Mouse (Mus musculus) R1 (cell line): ENCODE results near the gene A730015C16Rik.

Experiments used
- DNase-seq: peaks from one replicate; pipeline ENCODE4 v3.0.0-alpha.2; 2018; ENCODE audit warnings: low read depth, low spot score

A730015C16Rik gene

DNA sequence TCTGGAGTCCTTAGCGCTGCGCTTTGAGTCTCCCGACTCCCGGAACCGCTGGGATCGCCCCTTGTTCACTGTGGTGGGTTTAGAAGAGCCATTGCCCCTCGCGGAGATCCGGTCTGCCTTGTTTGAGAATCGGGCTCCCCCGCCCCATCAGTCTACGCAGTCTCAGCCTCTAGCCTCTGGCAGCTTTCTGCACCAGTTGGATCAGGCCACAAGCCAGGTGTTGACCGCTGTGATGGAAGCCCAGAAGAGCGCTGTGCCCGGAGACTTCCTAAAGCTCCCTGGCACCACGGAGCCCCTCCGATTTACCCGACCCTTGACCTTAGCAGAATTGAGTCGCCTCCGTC is at the start of gene A730015C16Rik:
TSS of gene A730015C16Rik (minus strand) at position 115 of the 344 bp plus-strand sequence.
- DNase-seq, result no peak

DNA sequence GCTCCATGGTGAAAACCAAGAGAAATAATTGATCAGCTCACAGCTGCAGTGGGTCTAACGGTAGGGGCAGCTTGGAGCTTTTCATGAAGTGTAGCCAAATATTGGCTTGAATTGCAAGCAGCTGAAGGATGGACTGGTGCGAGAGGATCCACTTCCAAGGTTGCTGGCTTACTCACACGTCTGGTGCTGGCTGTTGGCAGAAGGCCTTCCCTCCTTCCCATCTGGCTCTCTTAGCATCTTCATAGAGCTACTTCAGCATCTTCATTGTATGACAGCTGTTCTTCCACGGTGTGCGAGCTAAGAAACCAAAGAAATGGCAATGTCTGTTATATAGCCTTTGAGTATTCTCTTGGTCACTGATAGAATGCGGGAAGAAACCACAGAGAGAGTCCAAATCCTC is 42.5 kb upstream of the A730015C16Rik start:
- DNase-seq, result no peak

DNA sequence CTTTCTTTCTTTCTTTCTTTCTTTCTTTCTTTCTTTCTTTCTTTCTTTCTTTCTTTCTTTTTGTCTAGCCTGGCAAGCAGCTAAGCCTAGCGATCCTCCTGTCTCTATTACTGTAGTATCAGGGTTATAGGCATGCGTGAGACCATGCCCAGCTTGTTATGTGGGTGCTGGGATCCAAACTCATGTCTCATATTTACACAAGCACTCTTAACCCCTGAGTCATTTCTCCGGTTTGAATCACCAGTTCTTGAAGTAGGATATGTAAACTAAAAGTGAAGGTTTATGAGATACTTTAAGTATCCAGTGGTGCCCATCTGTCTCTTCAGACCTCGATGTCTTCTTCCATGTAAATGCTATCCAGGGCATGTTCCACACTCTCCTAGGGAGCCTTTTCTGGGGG is 39.0 kb upstream of the A730015C16Rik start:
- DNase-seq, result no peak

DNA sequence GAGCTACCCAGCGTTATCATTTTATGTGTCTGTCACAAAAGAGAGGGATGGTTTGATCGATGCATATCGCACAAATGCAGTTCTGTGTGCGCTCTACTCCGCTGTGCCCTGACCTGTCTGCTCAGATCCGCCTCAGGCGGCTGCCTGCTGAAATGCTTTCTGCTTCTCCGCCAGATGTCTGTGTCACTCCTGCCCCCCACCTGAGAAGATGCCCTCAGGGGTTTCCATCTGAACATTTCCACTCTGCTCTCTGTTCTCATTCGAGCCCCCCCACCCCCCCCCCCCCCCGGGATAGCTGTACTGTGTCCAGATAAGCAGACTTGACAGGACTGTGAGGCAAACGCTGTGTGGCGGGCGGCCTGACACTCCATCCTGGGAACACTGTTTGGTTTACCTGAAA is 35.4 kb upstream of the A730015C16Rik start:
- peak; percentile 65 for DNase-seq

DNA sequence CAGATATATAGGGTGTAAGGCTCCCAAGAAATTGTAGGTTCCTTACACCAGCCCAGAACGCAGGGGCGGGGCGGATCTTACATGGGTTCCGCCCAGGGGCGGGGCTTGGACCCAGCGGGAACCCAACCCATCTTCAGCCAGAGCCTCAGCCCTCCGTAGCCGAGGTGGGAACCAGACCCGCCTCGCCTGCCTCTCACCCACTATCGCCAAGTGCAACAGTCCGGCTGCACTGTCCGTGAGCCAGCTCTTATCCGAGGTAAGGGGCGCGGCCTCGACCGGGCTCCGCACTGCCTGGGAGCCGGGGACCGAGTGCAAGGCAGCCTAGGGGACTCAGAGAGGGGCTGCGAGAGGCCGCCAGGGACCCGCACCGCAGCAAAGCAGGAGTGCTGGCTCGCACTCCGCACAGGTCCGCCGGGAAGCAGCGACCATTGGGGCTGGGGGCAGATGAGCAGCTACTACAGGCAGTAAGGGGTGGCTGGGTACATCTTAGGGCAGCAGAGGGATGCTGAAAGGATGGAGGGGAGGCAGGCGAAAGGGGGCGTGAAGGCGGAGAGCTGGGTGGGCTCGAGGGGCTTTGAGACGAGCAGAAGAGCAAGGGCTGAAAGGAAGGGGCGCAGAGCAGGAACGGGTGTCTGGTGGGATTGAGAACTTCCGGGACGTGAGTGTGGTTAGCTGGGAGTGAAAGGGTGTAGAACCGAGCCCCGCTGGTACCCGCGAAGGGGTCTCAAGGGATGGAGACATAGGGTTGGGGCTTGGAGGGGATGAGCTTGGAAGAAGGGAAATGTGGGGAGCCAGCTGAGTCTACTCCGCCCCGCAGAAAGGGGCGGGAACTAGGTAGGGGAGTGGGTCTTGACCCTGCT is 30.8 kb upstream of the A730015C16Rik start, which contains the start of gene Rab3b:
TSS of gene Rab3b (plus strand) at position 101 of the 860 bp plus-strand sequence.
- DNase-seq, result peak; percentile 83

DNA sequence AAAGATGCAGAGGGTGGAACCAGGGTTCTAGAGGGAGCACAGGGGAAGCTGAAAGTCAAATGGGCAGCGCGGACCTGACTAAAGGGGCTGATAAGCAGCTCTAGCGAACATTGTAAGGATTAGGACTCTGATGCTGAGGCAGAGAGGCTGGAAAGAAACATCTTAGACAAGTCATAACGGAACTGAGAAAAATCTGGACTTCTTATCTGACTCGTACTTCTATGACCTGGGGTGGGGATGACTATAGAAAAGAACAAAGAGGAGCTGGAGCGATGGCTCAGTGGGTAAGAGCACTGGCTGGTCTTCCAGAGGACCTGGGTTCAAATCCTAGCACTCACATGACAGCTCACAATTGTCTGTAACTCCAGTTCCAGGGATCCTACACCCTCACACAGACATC is 29.5 kb upstream of the A730015C16Rik start:
- DNase-seq, result no peak

DNA sequence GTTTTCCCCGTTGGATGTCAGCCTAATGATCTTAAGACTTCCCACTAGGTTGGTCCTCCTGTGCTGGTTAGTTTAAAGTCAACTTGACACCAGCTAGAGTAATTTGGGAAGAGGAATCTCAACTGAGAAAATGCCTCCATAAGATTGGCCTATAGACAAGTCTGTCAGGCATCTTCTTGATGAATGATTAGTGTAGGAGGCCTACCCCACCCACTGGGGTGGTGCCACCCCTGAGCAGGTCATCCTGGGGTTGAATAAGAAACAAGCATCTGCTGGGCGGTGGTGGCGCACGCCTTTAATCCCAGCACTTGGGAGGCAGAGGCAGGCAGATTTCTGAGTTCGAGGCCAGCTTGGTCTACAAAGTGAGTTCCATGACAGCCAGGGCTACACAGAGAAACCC is 25.3 kb upstream of the A730015C16Rik start:
- peak; percentile 52 for DNase-seq

DNA sequence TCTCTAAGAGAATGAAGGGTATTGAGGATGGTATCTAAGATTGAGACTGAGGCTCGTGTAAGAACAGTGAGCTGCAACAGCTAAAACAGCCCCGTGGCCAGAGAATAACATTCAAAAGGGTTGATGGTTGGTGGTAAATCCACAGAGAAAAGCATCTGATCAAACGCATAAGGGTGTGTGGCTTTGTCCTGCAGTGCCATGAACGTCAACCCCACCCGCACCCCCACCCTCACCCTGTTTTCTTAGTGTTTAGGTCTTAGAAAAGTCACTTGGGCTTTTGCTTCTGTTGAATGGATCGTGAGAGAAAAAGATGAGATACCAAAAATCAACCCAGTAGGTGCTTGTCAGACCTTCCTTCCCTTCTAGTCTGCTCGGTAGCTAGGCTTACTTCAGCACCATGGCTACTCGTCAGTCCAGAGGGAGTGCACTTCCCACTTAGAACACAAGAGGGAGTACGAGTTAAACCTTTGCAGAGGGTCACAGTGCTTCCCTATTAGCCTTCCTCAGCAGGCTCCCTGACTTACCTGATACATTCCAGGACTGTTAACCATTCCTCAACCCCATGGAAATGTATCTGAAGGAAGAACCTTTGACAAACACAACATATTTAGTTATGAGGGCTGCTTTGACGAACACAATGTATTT is 21.4 kb upstream of the A730015C16Rik start:
- DNase-seq, result peak; percentile 90

DNA sequence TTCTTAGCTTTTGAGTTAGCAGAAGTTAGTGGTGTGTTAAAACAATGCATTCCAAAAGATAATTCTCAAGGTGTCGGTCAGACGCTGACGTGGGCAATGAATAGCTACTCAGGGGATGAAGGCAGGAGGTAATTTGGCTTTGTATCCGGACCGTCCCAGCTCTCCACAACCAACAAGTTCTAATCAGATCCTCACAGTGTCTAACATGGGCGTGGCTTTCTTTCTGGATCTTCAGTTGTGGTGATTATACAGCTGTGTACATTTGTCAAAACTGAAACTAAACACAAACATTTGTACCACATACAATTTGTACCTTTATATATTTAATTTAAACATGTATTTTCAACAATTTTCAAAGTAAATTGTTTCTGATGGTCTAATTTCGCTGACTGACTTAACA is 18.4 kb upstream of the A730015C16Rik start:
- DNase-seq, result no peak

DNA sequence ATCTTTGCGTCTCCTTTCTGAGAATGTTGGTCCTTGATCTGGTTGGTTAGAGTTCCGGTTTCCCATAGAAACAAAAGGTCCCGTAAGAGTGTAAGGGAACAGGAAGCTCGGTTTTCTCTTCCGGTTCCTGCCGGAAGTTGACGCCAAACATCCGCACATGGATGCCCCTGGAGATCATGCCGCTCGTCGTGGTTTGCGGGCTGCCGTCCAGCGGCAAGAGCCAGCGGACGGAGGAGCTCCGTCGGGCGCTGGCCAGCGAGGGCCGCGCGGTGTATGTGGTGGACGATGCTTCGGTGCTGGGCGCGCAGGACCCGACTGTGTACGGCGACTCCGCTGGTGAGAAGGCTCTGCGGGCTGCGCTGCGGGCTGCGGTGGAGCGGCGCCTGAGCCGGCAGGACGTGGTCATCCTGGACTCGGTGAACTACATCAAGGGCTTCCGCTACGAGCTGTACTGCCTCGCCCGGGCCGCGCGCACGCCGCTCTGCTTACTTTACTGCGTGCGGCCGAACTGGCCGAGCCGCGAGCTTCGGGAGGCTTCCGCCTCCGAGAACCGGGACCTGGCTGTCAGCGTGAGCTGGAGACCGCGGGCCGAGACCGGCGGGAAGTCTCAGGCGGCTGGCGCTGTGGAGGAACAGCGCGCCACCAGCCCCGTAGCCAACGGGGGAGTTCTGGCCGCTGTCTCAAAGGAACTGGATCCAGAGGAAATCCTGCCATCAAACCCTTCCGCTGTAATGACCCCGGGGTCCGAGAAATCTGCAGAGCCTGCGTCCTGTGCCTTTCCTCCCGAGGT is 509 bp downstream of the A730015C16Rik start, which contains the start of gene Kti12:
TSS of gene Kti12 (plus strand) at position 71 of the 790 bp plus-strand sequence.
- DNase-seq, result peak; percentile 94

DNA sequence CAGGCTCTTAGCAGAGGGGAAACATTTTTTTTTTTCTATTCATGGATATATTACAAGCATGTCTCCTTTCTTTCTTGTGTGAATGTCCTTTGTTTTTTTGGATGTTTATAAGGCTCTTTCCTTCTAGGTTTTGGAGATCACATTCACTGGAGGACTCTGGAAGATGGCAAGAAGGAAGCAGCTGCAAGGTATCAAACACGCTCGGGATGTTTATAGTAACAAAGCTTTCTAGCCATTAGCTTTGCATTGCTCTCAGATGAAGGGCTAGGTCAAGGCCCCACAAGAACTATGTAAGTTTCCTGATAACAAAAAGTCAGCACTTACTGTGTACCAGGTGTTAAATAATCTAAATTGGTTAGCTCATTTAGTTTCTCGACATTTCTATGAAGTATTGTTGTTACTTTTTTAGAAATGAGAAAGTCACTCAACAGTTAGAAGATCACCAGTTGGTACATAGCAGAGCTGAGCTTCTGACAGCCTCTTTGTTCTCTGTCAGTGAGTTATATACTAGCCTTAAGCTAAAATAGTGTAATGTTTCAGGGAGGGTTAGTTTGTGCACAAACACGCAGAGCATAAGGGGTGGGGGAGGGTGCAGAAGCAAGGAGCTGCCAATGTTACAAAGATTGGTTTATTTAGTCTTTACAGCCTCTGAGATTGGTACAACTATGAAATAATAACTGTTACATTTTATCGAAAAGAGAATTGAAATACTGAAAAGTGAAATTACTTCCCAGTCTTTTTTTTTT is 2.4 kb downstream of the A730015C16Rik start:
- DNase-seq, result no peak

DNA sequence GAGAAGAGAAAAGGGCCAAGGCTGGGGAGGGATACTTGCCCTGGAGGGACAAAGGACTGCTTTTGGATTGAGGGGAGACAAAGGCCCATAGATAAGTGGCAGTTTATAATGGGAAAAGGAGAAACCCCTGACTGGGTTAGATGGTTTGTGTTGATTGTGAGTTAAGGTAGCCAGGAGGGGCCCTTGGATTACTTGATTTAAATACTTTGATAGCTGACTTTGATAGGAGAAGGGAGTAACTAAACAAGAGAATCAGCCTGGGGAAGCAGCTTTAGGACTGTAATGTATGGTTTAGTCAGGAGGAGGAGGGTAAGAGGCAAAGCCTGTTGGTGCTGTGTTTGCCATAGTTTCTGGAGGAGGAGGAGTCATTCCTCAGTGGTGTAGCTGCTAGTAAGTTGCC is 5.1 kb downstream of the A730015C16Rik start:
- DNase-seq, result peak; percentile 48

DNA sequence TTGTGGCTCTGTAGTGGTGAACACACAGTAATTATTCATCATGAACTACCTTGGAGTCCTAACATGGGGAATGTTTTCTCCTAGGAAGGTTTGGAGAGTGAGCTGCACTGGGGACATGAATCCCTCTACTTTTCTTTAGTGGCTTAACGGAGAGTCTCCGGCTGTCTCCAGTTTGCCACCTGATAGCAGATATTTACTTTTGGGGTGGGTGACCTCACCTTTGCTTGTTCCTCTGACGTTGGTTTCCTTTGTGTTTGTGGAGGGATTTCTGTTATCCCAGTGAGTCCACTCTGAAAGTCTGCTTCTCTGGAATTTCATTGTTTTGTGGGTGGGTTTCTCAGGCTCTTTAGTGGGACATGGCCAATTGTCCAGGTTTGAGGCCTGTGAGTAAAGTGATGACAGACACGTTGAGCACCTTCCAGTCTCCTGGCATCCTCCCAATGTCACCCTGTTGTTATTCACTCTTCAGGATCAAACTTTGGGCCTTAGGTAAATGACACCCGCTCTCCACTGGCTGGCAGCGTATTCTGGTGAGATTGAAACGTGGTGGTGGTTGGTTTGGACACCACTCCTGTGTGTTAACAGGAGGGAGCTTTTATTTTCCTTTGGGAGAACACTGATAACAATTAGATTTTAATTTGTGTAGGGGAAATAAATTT is 6.4 kb downstream of the A730015C16Rik start:
- no peak for DNase-seq

DNA sequence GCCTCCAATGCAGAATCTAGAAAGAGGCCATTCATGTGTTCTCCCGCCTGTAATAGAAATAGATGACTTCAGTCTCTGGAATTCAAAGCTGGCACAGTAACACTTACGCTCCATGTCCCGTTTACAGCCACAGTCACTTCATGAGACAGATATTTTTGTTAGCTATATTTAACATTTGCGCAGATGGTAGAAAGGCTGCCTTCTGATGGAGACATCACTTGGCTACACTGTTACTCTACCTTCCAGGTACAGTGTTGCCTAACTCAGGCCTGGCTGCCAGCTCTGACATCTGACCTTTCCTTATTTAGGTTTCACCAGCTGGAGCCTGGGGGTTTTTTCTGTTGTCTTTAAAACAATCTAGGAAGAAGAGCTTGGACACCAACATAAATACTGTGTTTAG is 10.4 kb downstream of the A730015C16Rik start:
- no peak for DNase-seq

DNA sequence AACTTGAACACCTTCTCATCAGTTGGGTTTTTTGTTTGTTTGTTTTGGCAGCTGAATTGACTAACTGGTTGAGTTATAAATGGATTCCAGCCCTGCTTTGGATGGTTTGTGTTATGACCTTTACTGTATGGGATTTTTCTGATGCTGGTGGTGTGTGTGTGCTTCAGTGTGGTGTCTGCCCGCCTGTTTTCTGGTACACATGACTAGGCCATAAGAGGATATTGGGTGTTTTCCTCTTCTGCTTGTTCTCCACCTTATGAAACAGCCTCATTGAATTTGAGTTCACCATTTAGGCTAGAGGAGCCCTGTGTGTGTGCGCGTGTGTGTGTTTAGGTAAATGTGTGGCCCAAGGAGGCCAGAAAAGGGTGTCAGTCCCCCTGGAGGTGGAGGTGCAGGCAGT is 12.9 kb downstream of the A730015C16Rik start:
- peak; percentile 31 for DNase-seq

DNA sequence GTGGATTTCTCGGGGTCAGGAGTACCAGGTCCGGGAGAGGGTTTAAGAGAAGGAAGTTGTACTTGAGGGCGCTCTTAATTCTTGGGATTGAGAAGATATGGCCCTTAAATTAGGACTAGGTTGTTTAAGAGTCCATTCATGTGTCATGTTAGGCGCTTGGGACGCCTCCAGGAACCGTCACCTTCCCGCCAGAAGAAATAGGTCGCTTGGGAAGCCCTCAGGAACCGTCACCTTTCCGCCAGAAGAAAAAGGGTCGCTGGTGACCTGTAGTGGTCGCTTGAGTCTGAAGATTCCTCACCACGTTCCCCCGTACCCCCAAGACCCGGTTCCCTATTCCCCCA is 13.5 kb downstream of the A730015C16Rik start:
- DNase-seq, result no peak

DNA sequence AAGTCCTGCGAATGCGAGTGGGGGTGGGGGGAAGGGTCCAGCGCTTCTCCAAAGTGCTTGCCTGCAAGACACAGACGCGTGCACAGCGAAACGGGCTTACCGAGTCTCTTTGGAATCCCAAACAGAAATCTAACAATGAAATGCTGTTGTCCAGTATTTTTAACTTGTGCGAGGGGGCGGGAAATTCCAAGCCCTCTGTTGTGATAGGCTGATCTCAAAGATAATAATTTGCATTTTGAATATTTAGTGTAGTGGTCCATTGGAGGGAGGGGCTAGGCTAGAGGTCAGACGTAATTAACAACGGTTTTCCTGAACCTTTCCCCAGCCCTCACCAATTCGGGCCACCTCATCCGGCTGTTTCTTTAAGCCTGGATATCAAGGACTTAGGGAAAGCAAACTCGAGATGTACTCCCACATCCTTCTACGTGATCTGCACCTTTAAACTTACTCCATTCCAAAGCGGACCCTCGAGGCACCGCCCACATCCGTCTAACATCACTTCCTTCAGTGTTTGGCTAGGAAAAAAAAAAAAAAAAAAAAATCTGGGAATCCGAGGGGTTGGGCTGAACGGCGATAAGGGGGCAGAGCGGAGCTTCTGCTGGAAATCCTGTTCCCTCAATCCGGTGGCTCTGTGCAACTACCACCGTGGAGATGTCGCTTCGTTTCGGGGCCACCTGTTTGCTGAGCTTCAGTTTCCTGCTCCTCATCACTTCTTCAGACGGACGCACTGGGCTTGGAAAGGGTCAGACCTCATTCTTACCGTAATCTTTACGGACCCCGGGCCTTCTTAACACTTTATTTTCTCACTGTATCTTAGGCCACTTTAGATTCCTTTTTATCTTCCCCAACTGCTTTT is 14.1 kb downstream of the A730015C16Rik start, which contains the start of gene Txndc12:
TSS of gene Txndc12 (plus strand) at position 487 of the 856 bp plus-strand sequence.
- peak; percentile 97 for DNase-seq

DNA sequence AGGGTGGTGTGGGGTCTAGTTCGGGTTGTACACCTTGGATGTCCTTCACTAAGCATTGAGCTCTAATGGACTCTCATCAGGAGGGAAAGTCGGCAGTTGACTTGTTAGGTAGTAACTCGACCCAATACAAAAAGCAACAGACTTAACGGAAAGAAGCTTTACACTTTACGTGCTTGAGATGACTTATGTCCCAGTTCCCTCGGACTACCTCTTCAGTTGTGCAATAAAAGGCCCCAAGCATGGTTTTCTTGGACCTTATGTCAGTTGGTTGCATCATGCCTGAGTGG is 14.6 kb downstream of the A730015C16Rik start:
- DNase-seq, result no peak

DNA sequence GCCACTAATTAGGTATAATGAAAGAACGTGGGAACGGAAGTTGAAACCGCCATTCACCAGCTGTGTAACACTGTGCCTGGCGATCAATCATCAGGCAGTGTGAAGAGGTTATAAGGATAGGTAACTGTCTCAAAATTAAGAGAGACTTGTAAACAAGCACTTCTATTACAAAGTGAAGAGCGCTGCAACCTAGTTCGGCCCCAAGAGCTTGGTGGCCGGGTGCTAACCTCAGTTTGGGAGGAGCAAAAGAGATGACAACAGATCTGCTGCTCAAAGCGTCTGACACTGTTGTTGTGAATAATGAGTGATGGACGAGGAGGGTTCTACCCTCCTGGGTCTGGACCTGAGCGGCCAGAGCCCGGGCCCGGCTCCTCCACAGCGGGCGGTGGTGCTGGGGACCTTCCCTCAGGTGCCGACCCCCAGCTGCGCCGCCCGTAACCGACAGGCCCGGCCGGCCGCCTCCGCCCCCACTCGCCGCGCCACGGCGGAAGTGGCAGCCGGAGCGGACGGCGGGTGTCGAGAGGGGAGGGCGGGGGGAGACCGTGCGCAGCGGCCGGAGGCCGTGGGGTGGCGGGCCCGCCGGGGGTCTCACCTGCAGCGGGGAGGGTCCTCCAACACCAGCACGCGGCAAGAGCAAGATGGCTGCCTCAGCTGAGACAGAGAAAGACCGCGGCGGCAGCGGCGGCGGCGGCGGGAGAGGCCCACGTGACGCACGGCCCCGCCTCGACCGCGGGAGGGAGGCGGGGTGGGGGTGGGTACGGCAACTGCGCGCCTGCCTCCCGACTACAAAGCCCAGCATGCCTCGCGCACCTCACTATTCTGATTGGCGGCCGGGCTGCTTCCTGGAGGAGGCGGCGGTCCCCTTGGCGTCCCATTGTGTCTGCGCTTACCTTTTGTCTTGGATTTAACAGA is 15.2 kb downstream of the A730015C16Rik start, which contains the start of gene Btf3l4:
TSS of gene Btf3l4 (minus strand) at position 699 of the 912 bp plus-strand sequence.
- DNase-seq, result peak; percentile 97
